Mouse (Mus musculus) left cerebral cortex, postnatal 4 days (tissue): ENCODE results near the gene Zfp575. TPM values are rescaled to one million over a fixed set of nuclear protein-coding genes. Genes with fewer than 3 reads are reported as not detected.

Experiments used
- DNase-seq: peaks from one replicate; pipeline ENCODE4 v3.0.0-alpha.2; 2022
- intact Hi-C: fragments of 180-260 bp; cut with DNase I; formaldehyde crosslinking; loops from one replicate; pipeline ENCODE4 v1.15.1; 2025
- total RNA-seq, 2 experiments: library from RNA; stranded (reverse); gene quantifications; 2 replicates each; pipeline ENCODE4 v1.2.3; 2021

Gene Zfp575
- total RNA-seq, 2 experiments from 2014 or later = 11.7 to 13.0 TPM

DNA sequence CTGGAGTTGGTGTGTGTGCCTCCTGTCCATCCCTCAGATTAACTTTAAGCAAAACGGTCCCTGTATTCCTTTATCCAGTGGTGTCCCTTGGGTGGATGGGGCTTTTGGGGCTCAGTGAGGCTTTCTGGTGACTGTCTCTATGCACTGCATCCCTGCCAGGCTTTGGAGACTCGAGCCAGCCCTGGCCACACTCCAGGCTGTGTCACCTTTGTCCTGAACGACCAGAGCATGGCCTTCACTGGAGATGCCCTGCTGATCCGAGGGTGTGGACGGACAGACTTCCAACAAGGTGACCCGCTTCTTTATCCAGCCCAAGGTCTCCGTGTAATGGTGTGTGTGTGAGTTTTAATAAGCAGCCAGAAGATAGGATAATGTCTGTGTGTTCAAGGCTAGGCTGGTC is 18.6 kb upstream of the Zfp575 start:
- DNase-seq = no peak
- intact Hi-C loops = no loop called here

DNA sequence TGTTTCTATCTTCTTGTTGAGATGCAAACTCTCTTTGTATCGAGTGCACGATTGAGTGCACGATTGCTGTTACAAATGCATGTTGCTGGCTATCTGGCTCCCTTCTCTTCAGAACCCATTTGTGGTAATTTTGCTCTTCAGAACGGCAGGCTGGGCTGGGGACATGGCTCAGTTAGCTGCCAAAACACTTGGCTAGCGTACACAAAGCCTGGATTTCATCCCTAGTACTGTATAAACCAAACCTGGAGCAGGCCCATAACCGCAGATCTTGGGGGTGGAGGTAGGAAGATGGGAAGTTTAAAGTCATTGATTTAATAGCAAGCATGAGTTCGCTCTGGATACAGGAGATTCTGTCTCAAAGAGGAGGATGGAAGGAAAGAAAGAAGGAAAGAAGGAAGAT is 18.1 kb upstream of the Zfp575 start:
- no peak for DNase-seq
- intact Hi-C loops = no loop called here

DNA sequence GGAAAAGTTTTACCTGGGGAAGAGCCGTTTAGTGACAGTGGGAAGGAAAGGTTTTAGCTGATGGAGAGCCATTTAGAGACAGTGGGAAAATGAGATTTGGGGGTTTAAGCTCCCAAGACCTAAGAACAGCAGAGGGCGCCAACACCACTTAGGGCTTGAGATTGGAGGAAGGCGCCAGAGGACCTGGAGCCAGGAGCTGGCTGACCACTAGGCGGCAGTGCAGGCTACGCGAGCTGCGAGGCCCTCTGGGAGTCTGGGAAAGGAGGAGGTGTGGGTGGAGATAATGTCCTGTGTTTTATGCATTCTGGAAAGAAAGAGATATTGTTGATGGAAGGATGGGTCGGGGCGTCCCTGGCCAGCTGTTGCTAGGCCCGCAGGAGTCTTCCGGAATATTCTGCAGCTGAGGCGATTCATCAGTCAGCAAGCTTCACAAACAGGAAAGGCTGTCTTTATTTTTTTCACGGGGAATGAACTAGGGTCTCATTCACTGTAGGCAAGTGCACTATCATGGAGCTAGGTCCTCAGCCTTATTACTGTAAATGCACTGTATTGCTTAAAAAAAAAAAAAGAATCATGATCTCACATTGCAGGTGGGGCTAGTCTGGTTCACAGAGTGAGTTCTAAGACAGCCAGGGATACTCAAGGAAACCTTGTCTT is 13.6 kb upstream of the Zfp575 start:
- intact Hi-C loops = loop anchor here (5.0 kb wide), 2 partner anchors 41 to 61 kb away; no protein-coding TSS in a partner anchor
- peak; percentile 98 for DNase-seq

DNA sequence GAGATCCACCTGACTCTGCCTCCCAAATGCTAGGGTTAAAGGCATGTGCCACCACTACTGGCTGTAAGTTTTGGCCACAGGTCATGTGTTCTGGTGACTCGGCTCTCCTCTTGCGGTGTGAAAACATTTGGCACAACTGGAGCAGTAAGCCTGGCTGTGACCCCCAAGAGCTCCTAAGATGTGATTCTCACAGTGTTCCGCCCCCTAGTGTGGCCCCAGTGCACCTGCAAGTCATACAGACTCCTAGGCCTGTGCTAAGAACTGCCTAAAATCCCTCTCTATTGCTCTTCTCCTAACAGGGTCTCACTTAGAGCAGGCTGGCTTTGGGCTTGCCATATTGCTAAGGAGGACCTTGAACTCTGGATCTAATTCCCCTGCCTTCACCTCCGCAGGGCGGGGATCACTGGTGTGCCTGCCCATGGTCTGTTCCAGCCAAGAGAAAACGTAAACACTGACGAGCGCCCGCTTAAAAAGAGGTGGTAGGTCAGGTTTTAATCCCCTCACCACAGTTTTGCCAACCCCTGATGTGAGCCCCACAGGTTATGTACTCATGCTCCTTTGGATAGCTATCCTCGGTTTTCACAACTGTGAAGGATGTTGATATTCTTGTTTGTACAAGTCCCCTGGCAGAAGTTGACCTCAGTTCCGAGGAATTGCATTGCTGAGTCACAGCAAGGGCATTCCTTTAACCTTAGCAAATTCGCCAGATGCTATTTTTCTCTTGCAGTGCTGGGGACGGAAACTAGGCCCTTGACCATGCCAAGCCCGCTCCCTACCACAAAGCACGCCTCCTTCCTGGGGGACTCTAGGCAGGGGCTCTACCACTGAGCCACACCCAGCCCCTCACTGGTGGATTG is 12.0 kb upstream of the Zfp575 start:
- intact Hi-C loops = loop anchor here (5.0 kb wide), 2 partner anchors 43 to 63 kb away; no protein-coding TSS in a partner anchor

DNA sequence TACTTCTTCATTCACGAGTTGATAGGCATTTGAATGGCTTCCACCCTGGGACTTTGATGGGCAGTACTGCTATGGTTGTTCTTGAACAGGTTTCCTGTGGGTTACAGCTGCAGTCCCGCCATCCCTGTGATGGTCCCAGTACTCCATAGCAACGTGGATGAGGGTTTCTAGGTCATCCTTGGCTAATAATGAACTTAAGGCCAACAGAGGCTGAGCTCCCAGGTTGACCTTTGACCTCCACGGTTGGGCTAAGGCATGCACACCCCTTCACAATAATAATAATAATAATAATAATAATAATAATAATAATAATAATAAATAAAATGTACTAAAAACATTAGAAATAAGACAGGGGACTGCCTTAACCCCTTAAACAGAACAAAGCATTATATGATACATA is 10.7 kb upstream of the Zfp575 start:
- intact Hi-C loops = no loop called here
- no peak for DNase-seq

More for the DNA sequence above, 12.0 kb upstream of the Zfp575 start:
- DNase-seq = no peak

DNA sequence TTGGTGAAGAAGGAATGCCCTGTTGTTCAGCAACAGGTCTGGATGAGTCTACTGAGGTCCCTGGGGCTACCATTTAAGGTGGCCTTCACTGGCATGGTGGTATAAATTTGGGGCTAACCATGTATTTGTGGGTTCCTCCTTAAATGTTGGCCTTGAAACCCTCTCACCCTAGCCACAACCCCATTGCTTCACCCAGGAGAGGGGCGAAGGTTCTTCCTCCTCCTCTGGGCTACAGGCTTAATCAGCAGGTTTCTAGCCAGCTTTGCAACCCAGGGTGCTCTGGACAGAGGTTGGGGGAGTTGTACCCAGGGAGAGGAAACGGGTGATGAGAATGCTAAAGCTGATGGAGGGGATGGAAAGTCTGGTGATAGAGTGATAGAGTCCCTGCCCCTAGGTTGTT is 8.0 kb upstream of the Zfp575 start:
- intact Hi-C loops = no loop called here
- no peak for DNase-seq

DNA sequence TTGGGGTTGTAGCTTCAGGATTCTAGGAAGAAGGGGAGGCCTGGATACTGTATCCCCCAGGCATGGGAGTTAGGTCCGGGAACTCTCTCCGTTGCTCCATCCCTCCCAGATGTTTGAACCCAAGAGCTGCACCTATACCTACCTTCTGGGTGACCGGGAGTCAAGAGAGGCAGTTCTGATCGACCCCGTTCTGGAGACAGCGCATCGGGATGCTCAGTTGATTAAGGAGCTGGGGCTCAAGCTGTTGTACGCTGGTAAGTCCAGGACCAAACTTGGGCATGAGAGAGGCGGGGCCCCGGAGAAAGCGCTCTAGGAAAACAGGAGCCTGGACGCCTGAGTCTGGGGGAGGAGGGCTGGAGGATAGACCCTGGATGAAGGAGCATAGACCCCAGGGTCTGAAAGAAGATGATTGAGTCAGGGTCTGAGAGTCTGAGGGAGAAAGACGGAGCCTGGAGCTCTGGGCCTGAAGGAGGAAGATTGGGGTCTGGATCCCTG is 6.9 kb upstream of the Zfp575 start:
- intact Hi-C loops = no loop called here

DNA sequence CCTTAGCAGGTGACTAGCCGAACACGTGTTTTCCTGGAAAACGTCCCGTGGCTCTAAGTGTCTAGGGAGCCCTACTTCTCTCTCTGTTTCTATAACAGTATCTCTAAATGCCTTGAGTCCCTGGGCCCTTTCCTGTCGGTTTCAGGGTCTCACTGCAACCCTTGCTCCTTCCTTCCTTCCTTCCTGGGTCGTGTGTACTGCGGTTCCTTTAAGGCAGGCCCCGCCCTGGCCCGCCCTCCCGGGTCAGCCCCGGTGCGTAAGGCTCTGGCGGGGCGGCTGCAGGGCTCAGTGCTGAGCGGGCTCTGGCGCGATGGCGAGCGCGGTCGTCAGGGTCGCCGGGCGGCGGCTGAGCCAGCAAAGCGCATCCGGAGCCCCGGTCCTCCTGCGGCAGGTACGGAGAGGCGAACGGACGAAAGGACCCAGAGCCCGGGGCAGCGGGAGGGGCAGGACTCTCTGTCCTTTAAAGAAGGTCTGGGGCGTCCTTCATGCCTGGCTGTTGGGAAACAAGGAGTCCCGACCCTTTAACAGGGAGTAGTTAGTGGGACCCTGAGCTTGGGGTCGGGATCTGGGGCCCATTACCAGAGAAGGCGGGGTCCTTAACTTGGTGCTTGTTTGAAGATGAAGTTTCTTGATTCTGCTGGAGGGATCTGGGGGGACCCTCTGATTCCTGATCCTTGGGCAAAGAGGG is 6.3 kb upstream of the Zfp575 start:
- intact Hi-C loops = no loop called here
- DNase-seq = peak; percentile 69

More for the DNA sequence above, 6.9 kb upstream of the Zfp575 start:
- no peak for DNase-seq

DNA sequence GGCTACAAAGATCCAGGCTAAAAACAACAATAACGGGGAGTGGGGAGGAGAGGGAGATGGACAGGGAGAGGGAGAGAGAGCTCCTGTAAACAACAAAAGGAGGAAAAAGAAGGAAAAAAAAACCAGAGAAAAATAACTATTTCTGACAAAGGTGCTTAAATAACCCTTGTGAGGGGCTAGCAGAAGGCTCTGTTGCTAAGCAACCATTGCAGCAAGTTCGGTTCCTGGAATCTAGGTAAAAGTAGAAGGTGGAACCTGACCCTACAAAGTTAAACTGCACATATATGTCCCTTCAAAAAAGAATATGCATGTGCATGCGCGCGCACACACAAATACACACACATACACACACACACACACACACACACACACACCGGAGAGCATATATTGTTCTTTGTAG is 5.3 kb upstream of the Zfp575 start:
- DNase-seq = no peak
- intact Hi-C loops = no loop called here

DNA sequence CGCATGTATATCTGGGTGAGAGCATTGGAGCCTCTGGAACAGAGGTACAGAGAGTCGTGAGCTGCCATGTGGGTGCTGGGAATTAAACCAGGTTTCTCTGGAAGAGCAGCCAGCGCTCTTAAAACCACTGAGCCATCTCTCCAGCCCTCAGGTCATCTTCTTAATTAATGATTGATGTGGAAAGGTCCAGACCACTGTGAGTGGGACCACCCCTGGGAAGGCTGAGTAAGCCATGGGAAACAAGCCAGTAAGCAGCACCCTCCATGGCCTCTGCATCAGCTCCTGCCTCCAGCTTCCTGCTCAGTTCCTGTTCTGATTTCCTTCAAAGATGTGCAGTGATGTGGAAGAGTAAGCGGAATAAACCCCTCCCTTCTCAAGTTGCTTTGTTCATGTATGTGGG is 4.7 kb upstream of the Zfp575 start:
- DNase-seq = no peak

DNA sequence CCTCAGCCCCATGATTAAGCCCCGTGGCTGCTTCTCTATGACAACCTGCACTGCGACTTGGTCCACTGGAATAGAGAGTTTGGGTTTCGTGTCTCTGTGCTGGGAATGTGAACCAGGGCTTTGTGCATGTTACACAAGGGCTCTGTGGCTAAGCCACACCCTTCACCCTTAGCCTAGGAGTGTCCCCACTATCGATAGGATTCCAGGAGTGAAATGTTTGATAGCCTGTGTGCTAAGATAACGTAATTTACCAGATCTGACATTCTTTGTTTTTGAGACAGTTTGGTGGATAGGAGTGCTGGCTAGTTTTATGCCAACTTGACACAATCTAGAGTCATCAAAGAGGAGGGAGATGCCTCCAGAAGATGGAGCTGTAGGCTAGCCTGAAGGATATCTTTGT is 4.3 kb upstream of the Zfp575 start:
- no peak for DNase-seq
- intact Hi-C loops = no loop called here

More for the DNA sequence above, 4.7 kb upstream of the Zfp575 start:
- intact Hi-C loops = no loop called here

DNA sequence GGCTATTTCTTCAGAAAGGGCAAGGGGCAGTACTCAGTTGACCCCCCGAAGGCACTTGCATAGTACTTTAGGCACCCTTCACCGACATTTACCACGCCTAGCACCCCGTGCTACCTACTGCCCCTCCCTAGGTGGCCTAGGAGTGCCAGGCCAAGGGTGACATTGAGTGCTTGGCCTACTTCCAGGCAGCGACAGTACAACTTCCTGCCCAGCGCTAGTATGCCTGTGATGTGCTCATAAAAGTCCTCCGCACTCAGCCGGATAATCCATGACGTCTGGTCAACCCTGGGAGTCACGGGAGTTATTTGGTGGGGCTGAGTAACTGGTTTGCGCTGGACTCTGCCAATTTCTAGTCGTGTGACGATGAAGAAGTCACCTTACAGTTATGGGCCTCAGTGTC is 895 bp upstream of the Zfp575 start:
- intact Hi-C loops = no loop called here
- no peak for DNase-seq

DNA sequence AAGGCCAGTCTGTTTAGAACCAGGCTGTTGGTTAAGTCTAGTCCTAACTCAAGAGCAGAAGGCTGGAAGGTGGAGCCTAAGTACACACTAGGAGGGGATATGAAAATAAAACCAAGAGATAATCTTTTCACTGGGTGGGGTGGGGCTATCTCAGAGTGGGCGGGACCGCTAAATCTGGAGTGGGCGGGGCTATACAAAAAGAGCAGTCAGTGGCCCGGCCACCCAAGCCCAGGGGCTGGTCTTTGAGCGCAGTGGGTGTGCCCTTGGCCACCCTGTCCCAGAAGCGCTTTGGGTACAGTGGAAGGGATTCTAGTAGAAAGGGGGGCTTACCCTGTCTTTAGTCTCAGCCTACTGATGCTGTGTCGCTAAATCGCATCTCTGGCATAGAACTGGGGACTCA is 613 bp downstream of the Zfp575 start:
- intact Hi-C loops = no loop called here
- DNase-seq = peak; percentile 30

DNA sequence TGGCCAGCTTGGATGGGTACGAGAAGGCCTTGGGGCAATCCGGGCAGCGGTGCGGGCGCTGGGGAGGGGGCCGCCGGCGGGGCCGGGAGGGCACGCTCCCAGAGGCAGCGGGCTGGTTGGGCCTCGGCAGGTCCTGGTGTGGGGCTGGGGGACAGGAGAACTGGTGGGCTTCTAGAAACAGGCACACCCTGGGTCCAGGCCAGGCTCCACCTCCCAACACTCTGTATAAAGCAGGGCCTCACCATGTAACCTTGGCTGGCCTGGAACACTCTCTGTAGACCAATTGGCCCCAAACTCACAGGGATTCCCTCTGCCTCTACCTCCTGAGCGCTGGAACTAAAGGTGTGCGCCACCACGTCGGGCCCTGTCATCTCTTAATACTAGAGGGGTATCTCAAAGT is 1.4 kb downstream of the Zfp575 start:
- intact Hi-C loops = no loop called here
- DNase-seq = no peak

DNA sequence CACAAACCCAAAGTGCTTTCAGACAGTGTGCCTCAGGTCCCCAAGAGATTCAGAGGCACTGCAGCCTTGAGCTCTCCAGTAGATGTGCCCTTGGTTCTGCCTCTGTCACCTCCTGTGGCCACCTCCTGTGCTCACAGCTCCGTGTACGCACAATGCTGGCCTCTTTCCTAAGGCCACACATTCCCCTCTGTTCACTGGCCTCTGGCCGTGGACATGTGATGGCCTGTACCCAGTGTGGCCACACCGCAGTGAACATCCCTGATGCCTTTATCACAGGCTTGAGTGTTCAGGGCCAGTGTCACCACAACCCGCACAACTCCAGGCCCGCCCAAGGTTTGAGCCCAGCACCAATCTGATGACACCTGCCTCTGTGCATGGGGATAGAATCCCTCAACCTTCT is 2.6 kb downstream of the Zfp575 start:
- intact Hi-C loops = no loop called here
- DNase-seq = no peak

DNA sequence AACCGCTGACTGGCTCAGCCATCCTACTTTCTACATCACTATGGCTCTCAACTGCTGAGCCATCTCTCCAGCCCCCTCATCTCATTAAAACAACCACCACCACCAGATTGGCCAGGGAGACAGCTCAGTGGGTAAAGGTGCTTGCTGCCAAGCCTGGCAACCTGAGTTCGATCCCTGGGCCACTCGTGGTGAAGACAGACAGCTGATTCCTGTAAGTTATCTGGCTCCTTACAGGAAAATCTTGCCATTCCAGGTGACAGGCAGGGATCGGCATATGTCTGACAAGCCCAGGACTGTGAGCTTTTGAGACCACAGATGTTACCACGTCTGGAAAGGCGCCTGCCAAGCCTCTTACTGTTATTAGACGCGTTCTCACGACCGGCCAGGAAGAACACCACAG is 9.6 kb downstream of the Zfp575 start:
- intact Hi-C loops = no loop called here
- no peak for DNase-seq

DNA sequence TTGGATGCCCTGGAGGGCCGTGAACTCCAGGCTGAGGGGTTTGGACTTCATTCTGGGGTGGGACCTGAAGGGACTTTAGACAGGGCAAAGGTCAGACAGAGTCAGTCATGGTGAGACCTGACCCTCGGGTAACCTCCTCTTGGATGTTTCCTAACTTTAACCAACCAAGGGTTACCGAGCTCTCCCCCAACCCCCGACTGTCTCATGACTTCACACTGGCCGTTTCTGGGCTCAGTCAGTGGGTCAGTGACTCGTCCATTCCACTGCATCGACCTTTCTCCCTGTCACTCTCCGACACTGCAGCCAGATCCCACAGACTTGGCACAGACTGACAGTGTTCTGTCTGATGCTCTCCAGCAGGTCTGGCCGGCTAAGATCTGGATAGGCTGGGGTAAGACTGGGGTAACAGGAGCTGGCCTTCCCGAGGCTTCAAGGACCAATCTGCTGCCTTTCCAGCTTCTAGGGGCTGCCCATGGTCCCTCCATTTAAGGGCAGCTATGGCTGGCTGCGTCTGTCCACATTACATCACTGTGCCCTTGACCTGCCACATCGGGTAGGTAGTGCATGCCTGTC is 13.1 kb downstream of the Zfp575 start:
- intact Hi-C loops = no loop called here
- DNase-seq = no peak

DNA sequence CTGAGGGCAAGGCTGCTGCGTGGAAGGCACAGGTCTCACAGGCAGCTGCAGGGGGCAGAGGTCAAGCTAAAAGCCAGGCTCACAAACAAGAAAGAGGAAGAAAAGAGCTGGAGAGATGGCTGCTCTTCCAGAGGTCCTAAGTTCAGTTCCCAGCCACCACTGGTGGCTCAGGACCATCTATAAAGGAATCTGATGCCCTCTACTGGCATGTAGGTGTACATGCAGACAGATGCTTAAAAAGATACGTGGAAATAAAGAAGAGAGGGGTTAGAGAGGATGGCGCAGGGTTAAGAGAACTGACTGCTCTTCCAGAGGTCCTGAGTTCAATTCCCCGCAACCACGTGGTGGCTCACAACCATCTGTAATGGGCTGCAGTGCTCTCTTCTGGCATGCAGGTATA is 15.0 kb downstream of the Zfp575 start:
- no peak for DNase-seq
- intact Hi-C loops = no loop called here

DNA sequence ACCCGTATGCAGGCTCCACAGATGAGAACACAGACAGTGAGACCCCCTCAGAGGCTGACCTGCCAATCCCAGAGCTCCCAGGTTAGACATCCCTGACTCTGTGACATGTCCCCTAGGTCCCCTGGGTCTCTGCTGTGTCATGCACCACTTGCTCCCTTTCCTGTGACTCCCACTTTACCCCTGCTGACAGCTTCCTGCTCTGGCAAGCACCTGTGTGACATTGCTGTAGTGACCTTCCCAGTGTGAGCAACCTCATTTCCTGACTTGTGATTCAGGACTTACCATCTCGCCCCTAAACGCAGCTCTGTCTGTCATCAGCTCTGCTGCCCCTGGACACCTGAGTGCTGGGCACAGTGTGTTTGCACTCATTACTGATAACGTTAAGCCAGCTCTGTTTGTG is 16.4 kb downstream of the Zfp575 start:
- DNase-seq = no peak
- intact Hi-C loops = no loop called here

DNA sequence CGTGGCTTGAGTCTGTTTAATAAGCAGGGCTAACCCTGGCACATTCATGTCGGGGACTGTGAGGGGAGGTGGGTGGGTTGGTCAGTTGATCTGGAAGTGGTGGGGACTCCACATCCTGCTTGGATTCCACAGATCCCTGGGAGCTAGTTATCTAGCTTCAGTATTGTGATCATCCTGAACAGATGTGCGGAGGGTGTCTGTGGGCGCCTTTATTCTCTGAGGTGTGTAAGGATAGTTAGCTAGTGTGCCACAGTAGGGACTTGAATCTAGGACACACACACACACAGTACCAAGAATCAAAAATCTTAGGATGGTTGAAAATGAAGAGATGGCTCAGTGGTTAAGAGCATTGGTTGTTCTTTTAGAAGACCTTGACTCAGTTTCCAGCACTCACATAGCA is 18.9 kb downstream of the Zfp575 start:
- intact Hi-C loops = no loop called here
- DNase-seq = no peak

DNA sequence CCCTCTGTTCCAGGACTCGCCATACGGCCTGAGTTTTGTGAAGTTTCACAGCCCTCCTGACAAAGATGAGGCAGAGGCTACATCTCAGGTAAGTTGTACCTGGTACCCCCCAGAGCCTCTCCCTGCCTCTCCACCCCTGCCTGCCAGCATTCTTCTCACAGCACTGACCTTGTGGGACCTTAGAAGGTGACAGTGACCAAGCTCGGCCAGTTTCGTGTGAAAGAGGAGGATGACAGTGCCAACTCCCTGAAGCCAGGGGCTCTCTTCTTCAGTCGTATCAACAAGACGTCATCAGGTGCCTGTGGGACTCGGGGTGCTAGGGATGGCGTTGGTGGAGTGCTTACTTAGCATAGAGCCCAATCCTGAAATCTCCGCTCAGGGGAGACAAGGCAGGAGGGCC is 21.2 kb downstream of the Zfp575 start:
- DNase-seq = no peak
- intact Hi-C loops = no loop called here
